Mouse (Mus musculus): ENCODE data around the gene Fggy.

DNA sequence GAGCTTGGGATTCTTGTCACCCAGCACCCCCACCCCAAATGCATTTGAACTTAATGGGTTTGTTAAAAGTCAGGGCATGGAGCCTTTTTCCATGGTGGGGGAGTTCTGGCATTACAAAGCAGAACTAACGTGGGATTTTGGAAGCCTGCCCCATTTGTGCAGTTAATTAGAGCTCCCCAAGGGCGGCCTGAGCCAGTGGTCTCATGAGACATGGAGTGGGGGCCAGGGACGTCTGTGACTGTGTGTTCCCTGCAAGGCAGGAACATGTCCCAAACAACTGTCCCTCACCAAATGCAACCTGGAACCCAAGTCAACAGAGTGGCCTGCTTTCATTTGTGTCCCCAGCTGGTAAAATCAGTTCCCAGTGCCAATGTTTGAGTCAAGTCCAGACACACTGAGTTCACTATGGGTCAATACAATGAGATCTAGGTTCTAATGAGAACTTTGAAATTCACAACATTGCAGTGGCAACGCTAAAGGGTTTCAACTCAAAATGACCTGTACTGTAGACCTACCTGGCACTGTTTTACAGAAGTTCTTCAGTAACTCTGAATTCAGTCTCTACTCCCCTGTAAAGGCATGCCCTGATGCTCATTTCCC lies 324.5 kb downstream of the Fggy start:
- TF ChIP-seq USF1 (IDR thresholded peaks at IDR 0.05; ENCODE audit: low read depth) (no peak), MAX (IDR thresholded peaks at IDR 0.05) (no peak), CTCF (IDR thresholded peaks at IDR 0.05; ENCODE audit: control insufficient read depth, insufficient read depth, insufficient read length) (no peak)
